Mouse (Mus musculus) megakaryocyte, embryonic 14.5 days (primary cell): ENCODE measurements around the gene Ankrd13d.

Experiments
- FLI1 ChIP-seq: IDR thresholded peaks from 2 replicates; pipeline ENCODE4 v1.6.1; 2012; ENCODE audit warnings: low read length, inconsistent platforms, mixed read lengths
- GATA1 ChIP-seq: IDR thresholded peaks from 3 replicates; pipeline ENCODE4 v1.6.1; 2012; ENCODE audit warnings: mixed read lengths, low read length, inconsistent platforms, borderline replicate concordance

DNA sequence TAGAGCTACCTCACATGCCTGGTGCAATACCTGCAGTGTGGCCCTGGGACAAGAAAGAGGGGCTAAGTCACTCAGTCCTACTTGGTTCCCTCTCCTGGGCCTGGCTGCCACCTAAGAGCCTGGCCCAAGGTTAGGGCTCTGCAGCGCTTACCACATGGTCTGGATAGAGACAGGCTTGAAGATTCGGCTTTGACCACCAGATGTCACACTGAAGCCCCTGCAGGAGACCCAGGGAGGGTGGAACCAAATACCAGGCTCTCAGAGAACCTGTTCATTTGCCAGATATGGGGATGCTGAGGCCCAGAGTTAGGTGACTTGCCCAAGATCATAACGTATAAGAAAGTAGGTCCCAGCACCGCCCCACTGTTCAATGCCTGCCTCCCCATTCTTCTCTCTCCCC, 17.0 kb downstream of the Ankrd13d start:
- TF ChIP-seq GATA1 (no peak), FLI1 (no peak)
